Mouse (Mus musculus): Measurements from ENCODE around the gene Cpne4. TPM values are rescaled to one million over a fixed set of nuclear protein-coding genes. Genes with fewer than 3 reads are reported as not detected.

The Cpne4 gene
- total and polyA plus RNA-seq, 2 experiments: not detected

GRCm38 (mm10) chr9:104687051-104687450 lies 140.0 kb downstream of the Cpne4 start:
- DNase-seq (ENCODE audit: extremely low read depth, low read depth, low spot score): no peak
- 55% methylated on average over 3 of the region's 3 CpGs for WGBS
- H3K4me1 ChIP-seq (ENCODE audit: control insufficient read depth, insufficient read depth, low read length): no peaks in the 10 kb centered on the region
- H3K27me3 ChIP-seq (ENCODE audit: control insufficient read depth, insufficient read depth, low read length): no peaks in the 10 kb centered on the region
- no peaks in the 10 kb centered on the region for H3K36me3 ChIP-seq (ENCODE audit: control insufficient read depth, insufficient read depth, low read length)
- H3K79me2 ChIP-seq (ENCODE audit: control insufficient read depth, insufficient read depth, low read length): no peaks in the 10 kb centered on the region
- TF ChIP-seq CTCF (IDR thresholded peaks at IDR 0.05; ENCODE audit: low read depth, low read length) (no peak), POLR2A (IDR thresholded peaks at IDR 0.05; ENCODE audit: extremely low read depth, insufficient read depth, low read length) (no peak)
- no peak overlapping the region for H3K27ac ChIP-seq (replicated peaks; ENCODE audit: insufficient read depth, low read depth, low read length)
- H3K4me3 ChIP-seq (ENCODE audit: insufficient read depth, low read depth, low read length): no peak overlapping the region
- H3K9ac ChIP-seq (ENCODE audit: low read depth, low read length): no peak overlapping the region

- Histone ChIP-seq H3K9ac (ENCODE audit: low read depth, low read length) (no peak overlapping the region), H3K27me3 (ENCODE audit: control insufficient read depth, insufficient read depth, low read length) (no peaks in the 10 kb centered on the region), H3K4me1 (ENCODE audit: control insufficient read depth, insufficient read depth, low read length) (no peaks in the 10 kb centered on the region), H3K27ac (replicated peaks; ENCODE audit: insufficient read depth, low read depth, low read length) (no peak overlapping the region), H3K36me3 (ENCODE audit: control insufficient read depth, insufficient read depth, low read length) (no peaks in the 10 kb centered on the region), H3K79me2 (ENCODE audit: control insufficient read depth, insufficient read depth, low read length) (no peaks in the 10 kb centered on the region), H3K4me3 (ENCODE audit: insufficient read depth, low read depth, low read length) (no peak overlapping the region)
- peak; percentile 12 for DNase-seq (ENCODE audit: extremely low read depth, low read depth, low spot score)
- WGBS: 36% methylated on average over 2 of the region's 2 CpGs
- TF ChIP-seq CTCF (IDR thresholded peaks at IDR 0.05; ENCODE audit: low read depth, low read length) (no peak), POLR2A (IDR thresholded peaks at IDR 0.05; ENCODE audit: extremely low read depth, insufficient read depth, low read length) (no peak)
These were observed 146.1 kb downstream of the Cpne4 start for GRCm38 (mm10) chr9:104693145-104693544.

GRCm38 (mm10) chr9:104710831-104711230 lies 163.7 kb downstream of the Cpne4 start:
- no peak for DNase-seq (ENCODE audit: extremely low read depth, low read depth, low spot score)
- Histone ChIP-seq H3K27me3 (ENCODE audit: control insufficient read depth, insufficient read depth, low read length) (0 out of 2 replicates have a peak, but pooled peaks cover 2% of the 10 kb centered on the region), H3K4me3 (ENCODE audit: insufficient read depth, low read depth, low read length) (no peak overlapping the region), H3K36me3 (ENCODE audit: control insufficient read depth, insufficient read depth, low read length) (no peaks in the 10 kb centered on the region), H3K27ac (replicated peaks; ENCODE audit: insufficient read depth, low read depth, low read length) (no peak overlapping the region), H3K9ac (ENCODE audit: low read depth, low read length) (no peak overlapping the region), H3K4me1 (ENCODE audit: control insufficient read depth, insufficient read depth, low read length) (no peaks in the 10 kb centered on the region), H3K79me2 (ENCODE audit: control insufficient read depth, insufficient read depth, low read length) (no peaks in the 10 kb centered on the region)
- no peak for TF ChIP-seq CTCF (IDR thresholded peaks at IDR 0.05; ENCODE audit: low read depth, low read length)
- TF ChIP-seq POLR2A (IDR thresholded peaks at IDR 0.05; ENCODE audit: extremely low read depth, insufficient read depth, low read length): no peak
- 85% methylated on average over 5 of the region's 5 CpGs for WGBS

GRCm38 (mm10) chr9:104725311-104725710 lies 178.2 kb downstream of the Cpne4 start:
- WGBS: 94% methylated on average over 2 of the region's 2 CpGs
- DNase-seq (ENCODE audit: extremely low read depth, low read depth, low spot score): no peak
- H3K36me3 ChIP-seq (ENCODE audit: control insufficient read depth, insufficient read depth, low read length): no peaks in the 10 kb centered on the region
- no peaks in the 10 kb centered on the region for H3K4me1 ChIP-seq (ENCODE audit: control insufficient read depth, insufficient read depth, low read length)
- no peak overlapping the region for H3K9ac ChIP-seq (ENCODE audit: low read depth, low read length)
- H3K79me2 ChIP-seq (ENCODE audit: control insufficient read depth, insufficient read depth, low read length): no peaks in the 10 kb centered on the region
- no peak overlapping the region for H3K4me3 ChIP-seq (ENCODE audit: insufficient read depth, low read depth, low read length)
- no peak for TF ChIP-seq POLR2A (IDR thresholded peaks at IDR 0.05; ENCODE audit: extremely low read depth, insufficient read depth, low read length)
- no peak for TF ChIP-seq CTCF (IDR thresholded peaks at IDR 0.05; ENCODE audit: low read depth, low read length)
- no peaks in the 10 kb centered on the region for H3K27me3 ChIP-seq (ENCODE audit: control insufficient read depth, insufficient read depth, low read length)
- H3K27ac ChIP-seq (replicated peaks; ENCODE audit: insufficient read depth, low read depth, low read length): no peak overlapping the region

- Histone ChIP-seq H3K4me1 (ENCODE audit: control insufficient read depth, insufficient read depth, low read length) (no peaks in the 10 kb centered on the region), H3K27ac (replicated peaks; ENCODE audit: insufficient read depth, low read depth, low read length) (no peak overlapping the region), H3K4me3 (ENCODE audit: insufficient read depth, low read depth, low read length) (no peak overlapping the region), H3K27me3 (ENCODE audit: control insufficient read depth, insufficient read depth, low read length) (no peaks in the 10 kb centered on the region), H3K36me3 (ENCODE audit: control insufficient read depth, insufficient read depth, low read length) (no peaks in the 10 kb centered on the region), H3K79me2 (ENCODE audit: control insufficient read depth, insufficient read depth, low read length) (no peaks in the 10 kb centered on the region), H3K9ac (ENCODE audit: low read depth, low read length) (no peak overlapping the region)
- 78% methylated on average over 14 of the region's 14 CpGs for WGBS
- TF ChIP-seq POLR2A (IDR thresholded peaks at IDR 0.05; ENCODE audit: extremely low read depth, insufficient read depth, low read length): no peak
- TF ChIP-seq CTCF (IDR thresholded peaks at IDR 0.05; ENCODE audit: low read depth, low read length): no peak
- no peak for DNase-seq (ENCODE audit: extremely low read depth, low read depth, low spot score)
These were observed 195.7 kb downstream of the Cpne4 start for GRCm38 (mm10) chr9:104742661-104743380.

- 83% methylated on average over 14 of the region's 14 CpGs for WGBS
- H3K4me3 ChIP-seq (ENCODE audit: insufficient read depth, low read depth, low read length): no peak overlapping the region
- no peak for TF ChIP-seq CTCF (IDR thresholded peaks at IDR 0.05; ENCODE audit: low read depth, low read length)
- no peak for TF ChIP-seq POLR2A (IDR thresholded peaks at IDR 0.05; ENCODE audit: extremely low read depth, insufficient read depth, low read length)
- H3K4me1 ChIP-seq (ENCODE audit: control insufficient read depth, insufficient read depth, low read length): no peaks in the 10 kb centered on the region
- no peaks in the 10 kb centered on the region; the same call in 1 of the 2 replicates for H3K27me3 ChIP-seq (ENCODE audit: control insufficient read depth, insufficient read depth, low read length)
- no peak overlapping the region for H3K9ac ChIP-seq (ENCODE audit: low read depth, low read length)
- H3K79me2 ChIP-seq (ENCODE audit: control insufficient read depth, insufficient read depth, low read length): no peaks in the 10 kb centered on the region
- no peaks in the 10 kb centered on the region for H3K36me3 ChIP-seq (ENCODE audit: control insufficient read depth, insufficient read depth, low read length)
- no peak overlapping the region for H3K27ac ChIP-seq (replicated peaks; ENCODE audit: insufficient read depth, low read depth, low read length)
- no peak for DNase-seq (ENCODE audit: extremely low read depth, low read depth, low spot score)
These were observed 208.4 kb downstream of the Cpne4 start for GRCm38 (mm10) chr9:104755519-104755918.
